Mouse (Mus musculus) CD4-positive, CD25-positive, alpha-beta regulatory T cell, adult 4 months (primary cell): Measurements from ENCODE around the gene Srrt. TPM values are rescaled to one million over a fixed set of nuclear protein-coding genes. Genes with fewer than 3 reads are reported as not detected.
"Not testable (repeated sequence)": the region's sequence is repeated elsewhere in the genome, so short reads cannot be mapped to it uniquely, and the experiment has no call there.

ENCODE experiments used
- ATAC-seq: one replicate; pipeline ENCODE4 v1.8.0; 2017
- polyA plus RNA-seq, 2 experiments: library from polyadenylated mRNA; unstranded; fragments of 100-300 nt; shearing (Covaris generic); gene quantifications; one replicate each; pipeline ENCODE4 v1.2.1; 2017

Srrt gene
- polyA plus RNA-seq, 2 experiments from 2014 or later: 60.2 to 63.7 TPM

DNA sequence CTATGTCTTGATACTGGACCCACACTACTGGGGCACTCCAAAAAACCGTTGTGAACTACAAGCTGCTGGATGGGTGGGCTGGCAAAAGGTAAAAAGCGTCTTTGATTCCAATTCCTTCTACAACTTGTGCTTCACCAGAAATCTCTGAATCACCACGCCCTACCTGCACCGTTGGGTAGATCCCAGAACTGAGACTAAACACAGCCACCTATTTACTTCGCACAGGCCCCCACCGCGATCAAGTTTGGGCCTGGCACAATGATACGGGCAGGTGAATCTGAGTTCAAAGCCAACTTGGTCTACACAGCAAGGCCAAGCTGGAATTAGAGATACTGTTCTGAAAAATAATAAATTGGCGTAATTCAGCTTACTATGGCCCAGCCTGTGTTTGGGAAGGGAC lies 12.2 kb downstream of the Srrt start:
- ATAC-seq: no peak

DNA sequence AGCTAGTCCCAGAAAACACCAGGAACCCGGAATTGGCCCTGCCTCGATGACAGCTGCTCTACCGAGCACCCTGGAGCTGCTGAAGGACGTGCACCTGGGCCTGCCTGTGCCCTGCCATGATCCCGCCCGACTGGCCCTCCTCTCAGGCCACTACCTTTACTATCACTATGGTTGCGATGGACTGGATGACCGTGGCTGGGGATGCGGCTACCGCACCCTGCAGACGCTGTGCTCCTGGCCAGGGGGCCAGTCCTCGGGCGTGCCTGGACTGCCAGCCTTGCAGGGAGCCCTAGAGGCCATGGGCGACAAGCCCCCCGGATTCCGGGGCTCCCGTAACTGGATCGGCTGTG lies 12.8 kb downstream of the Srrt start:
- peak; percentile 24 for ATAC-seq

DNA sequence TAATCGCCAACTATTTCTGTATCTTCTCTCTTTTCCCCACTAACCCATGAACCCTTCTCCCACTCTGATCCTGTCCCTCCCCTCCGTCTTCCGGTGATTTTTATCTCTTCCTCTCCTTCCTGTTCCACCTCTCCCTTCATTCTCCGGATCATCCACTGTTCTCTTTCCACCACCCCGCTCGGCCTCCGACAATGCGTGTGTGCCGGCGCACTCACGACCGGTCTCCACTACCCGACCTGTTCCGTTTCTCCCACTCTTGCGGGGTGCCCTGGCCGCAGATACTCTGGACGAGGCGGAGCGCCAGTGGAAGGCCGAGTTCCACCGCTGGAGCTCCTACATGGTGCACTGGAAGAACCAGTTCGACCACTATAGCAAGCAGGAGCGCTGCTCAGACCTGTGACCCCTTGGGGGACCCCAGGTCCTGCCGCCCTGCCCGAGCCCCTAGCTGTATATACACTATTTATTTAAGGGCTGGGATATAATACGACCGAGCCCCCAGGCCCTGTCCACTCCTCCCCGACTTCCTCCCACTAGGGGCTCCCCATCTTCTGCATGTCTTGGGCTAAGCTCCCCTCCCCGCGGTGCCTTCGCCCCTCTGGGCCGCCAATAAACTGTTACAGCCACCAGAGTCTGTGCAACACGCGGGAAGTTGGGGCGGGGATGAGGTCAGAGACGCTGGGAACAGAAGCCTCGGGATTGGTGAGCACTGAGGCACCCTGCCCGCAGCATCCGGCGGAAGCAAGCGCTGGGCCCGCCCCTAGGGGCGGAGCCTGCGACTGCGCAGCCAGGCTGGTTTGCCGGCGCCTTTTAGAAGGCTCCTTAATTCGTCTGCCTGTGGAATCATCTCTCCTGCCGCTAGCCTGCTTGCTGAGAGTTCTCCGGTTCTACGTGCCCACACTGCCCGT lies 13.4 kb downstream of the Srrt start, which contains the start of gene Ufsp1:
Gene Ufsp1, plus strand, starts transcription at position 791 of the 905 bp plus-strand sequence.
- ATAC-seq: peak; percentile 96

DNA sequence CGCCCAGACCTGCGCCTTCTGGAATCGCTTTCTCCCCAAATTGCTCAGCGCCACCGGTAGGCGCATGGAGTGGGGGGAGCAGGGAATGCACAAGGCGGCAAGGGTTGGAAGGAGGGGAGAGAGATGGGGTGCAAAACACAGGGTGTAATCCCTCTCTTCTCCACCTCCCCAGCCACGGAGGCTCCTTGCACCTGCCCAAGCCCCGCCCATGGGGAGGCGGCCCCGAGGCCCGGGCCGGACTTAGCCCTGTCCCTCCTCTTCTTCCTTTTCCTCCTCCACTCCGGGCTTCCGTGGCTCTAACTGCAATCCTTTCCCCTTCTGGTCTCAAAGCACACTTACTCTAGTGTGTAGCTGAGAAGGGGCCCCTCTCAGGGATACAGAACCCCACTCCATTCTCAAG lies 14.2 kb downstream of the Srrt start:
- peak; percentile 22 for ATAC-seq

DNA sequence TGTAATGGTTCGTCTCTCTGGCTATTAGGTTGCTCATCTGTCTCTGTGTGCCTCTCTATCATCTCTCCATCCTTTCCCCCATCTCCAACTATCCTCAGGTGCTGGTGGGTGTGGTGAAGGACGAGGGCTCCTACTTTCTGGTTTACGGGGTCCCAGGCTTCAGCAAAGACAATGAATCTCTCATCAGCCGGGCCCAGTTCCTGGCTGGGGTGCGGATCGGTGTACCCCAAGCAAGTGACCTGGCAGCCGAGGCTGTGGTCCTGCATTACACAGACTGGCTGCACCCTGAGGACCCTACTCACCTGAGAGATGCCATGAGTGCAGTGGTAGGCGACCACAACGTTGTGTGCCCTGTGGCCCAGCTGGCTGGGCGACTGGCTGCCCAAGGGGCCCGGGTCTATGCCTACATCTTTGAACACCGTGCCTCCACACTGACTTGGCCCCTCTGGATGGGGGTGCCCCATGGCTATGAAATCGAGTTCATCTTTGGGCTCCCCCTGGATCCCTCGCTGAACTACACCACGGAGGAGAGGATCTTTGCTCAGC lies 16.0 kb downstream of the Srrt start:
- ATAC-seq: no peak

DNA sequence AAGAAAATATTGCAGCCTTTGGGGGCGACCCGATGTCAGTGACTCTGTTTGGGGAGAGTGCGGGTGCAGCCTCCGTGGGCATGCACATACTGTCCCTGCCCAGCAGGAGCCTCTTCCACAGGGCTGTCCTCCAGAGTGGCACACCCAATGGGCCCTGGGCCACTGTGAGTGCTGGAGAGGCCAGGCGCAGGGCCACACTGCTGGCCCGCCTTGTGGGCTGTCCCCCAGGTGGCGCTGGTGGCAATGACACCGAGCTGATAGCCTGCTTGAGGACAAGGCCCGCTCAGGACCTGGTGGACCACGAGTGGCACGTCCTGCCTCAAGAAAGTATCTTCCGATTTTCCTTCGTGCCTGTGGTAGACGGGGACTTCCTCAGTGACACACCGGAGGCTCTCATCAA lies 16.8 kb downstream of the Srrt start:
- ATAC-seq: no peak

DNA sequence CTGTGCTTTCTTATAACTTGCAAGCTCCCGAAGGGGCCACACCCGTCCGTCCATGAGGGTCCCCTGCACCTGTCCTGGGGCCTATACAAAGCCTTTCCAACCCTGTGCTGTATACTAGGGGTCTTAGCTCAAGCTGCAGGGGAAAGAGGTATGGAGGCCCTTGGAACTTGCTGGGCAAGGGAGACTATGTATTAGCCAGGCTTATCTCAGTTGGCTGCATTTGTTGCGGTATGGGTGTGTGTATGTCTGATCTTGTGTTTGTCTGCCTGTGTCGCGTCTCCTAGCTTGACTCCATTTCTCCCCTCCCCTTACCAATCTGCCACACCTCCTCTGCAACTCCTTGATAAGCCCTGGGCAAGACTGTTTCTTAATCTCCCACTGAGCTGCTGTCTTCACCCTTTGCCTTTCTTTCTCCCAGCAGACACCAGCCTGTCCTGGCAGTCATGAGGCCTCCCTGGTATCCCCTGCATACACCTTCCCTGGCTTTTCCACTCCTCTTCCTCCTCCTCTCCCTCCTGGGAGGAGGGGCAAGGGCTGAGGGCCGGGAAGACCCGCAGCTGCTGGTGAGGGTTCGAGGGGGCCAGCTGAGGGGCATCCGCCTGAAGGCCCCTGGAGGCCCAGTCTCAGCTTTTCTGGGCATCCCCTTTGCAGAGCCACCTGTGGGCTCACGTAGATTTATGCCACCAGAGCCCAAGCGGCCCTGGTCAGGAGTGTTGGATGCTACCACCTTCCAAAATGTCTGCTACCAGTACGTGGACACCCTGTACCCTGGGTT lies 17.7 kb downstream of the Srrt start:
- ATAC-seq: no peak

DNA sequence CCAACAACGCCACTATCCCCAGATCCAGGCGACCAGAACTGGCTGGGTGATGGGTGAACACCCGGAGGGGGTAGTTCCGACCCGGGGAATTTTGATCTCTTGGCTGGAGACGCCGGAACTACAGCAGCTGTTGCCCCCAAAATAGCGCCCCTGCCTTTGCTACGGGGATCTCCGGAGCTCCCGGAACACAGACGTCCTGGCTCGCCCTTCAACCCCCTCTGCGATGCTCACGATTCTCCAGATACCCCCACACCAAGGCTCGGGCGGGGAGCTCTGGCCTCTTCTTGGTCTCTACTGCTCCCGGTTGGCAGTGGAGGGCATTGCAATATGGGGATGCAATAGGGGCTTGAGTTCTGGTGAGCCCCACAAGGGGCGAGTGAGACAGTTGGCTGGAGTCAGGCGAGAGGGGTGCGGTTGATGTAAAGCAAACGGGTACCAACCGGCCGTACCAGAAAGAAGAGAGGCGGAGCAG lies 18.4 kb downstream of the Srrt start:
- ATAC-seq: no peak

DNA sequence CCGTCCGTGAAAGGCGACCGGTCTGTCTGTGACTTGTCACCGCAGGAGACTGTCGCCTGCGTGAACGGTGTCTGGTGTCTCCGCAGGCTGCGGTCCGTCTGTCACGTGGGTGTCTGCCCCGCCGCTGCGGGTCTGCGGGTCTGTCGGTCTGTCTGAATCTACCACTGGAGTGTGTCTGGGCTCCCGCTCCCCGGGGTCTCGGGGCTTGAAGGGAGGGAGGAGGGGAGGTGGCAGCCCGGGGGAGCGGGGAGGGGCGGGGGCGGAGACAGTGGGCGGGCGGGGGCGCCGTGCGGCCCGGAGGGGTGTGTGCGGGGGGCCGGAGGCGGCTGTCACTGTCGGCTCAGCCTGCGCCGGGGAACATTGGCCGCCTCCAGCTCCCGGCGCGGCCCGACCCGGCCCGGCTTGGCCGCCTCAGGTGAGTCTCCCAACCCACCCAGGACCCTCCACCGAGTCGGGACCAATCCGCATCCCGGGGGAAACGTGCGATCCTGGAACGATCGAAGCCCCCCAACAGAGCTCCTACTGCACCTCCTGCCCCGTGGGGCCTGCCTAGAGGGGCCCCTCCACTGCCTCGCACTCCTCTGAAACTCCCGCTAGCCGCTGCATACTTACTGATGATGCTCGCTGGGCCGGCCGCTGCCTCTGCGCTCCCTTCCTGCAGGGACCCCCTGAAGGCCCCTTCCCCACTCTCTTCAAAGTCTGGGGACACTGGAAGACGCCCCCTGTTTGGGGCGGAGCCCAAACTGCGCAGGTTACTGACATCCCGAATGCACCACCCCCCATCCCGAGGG lies 19.3 kb downstream of the Srrt start:
- ATAC-seq: no peak

DNA sequence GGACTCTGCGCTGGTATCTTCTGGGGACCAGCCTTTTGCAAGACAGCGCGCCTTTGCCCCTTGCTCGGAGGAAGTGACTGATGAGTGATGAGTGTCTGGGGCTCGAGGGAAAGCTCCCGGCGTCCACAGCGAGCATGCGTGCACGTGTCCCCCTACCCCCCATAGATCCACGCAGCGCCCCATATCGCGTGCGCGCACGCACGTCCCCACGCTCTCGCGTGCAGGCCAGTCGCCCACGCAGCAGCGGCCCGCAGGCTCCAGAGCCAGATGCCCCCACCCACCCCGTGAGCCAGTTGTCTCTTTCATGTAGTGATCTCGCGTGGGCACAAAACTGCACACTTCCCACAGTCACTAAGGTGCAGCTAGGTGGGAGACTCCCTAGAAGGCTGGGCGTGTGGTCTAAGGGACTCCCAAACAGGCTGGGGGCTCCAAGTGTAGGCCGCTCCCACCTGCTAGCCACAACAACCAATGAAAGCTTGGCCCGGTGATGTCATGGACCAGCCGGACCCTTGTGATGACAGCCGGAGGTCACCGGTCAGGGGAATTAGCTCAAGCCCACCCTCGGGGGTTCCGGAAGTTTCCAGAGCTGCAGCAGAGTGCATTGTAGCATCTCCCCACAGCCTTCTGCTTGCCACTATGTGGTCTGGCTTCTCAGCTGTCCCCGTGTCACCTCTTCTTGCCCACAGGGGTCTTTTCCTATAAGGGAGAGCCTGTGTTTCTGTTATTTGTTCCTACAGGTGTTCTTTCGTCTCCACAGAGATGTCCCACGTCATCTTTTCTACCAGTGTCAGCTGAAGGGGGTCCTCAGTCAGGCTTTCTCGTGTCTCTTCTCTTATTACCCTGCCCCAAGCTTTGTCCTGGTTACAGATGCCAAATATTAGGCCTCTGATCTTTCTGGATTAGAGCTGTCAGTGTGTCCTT lies 20.2 kb downstream of the Srrt start, which contains the start of gene Ache:
Gene Ache, plus strand, starts transcription at position 488 of the 921 bp plus-strand sequence.
- peak; percentile 36 for ATAC-seq

DNA sequence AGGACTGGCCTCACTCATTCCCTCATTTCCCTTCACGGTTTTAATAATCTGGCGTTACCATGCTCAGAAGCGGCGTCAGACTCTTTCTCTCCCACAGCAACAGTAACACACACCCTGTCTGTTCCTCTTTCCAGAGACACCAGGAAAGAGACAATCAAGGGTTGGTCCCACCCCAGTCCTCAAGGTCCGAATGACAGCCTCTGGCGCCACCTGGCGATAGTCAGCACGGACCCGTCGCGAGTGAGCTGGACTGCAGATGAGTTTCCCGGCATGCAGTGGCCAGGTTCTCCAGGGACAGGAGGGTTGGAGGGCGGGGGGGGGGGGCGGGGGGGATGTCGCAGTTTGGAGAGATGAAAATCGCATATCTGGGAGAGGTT lies 20.8 kb downstream of the Srrt start:
- peak; percentile 36 for ATAC-seq

DNA sequence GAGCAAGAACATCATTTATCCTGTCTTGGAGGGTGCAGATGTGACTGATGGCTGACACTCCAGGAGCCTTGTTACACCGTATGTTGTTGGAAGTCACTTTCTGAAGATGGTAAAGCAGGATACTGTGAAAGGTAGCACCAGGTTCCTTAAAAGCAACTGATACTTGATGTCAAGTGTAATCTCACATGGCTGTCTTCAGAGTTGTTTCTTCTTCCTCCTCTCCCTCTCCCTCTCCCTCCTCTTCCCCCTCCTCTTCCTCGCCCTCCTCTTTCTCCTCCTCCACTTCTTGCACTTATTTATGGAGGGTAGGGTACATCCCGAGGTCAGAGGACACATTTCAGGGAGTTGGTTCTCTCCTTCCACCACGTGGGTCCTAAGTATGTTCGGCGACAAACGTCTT lies 21.5 kb downstream of the Srrt start:
- no peak for ATAC-seq

DNA sequence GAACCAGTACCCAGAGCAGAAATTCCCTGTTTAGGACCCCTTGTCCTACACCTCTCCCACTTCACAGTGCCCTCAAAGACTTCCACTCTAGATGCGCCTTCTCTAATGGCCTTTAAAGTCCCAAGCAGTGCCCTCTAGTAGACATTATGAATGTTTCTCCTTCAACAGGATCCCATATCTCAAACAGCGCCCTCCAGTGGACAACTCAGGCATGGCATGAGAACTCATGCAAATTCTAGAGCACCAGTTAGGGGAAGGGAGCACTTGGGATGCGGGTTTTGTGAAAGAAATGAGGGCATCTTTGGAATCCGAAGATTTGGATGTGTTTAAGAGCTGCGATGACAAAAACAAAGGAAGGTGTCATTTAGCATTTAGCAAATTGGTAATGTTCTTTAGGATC lies 22.4 kb downstream of the Srrt start:
- no peak for ATAC-seq

DNA sequence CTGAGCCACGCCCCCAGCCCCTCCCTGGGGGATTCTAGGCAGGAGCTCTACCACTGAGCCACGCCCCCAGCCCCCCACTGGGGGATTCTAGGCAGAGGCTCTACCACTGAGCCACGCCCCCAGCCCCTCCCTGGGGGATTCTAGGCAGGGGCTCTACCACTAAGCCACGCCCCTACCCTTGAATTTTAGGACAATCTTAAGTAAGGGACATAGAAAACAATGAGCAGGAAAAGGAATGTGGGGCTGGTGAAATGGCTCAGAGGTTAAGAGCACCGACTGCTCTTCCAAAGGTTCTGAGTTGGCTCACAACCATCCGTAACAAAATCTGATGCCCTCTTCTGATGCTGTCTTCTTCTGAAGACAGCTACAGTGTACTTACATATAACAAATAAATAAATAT lies 23.1 kb downstream of the Srrt start:
- ATAC-seq: not testable (repeated sequence)

DNA sequence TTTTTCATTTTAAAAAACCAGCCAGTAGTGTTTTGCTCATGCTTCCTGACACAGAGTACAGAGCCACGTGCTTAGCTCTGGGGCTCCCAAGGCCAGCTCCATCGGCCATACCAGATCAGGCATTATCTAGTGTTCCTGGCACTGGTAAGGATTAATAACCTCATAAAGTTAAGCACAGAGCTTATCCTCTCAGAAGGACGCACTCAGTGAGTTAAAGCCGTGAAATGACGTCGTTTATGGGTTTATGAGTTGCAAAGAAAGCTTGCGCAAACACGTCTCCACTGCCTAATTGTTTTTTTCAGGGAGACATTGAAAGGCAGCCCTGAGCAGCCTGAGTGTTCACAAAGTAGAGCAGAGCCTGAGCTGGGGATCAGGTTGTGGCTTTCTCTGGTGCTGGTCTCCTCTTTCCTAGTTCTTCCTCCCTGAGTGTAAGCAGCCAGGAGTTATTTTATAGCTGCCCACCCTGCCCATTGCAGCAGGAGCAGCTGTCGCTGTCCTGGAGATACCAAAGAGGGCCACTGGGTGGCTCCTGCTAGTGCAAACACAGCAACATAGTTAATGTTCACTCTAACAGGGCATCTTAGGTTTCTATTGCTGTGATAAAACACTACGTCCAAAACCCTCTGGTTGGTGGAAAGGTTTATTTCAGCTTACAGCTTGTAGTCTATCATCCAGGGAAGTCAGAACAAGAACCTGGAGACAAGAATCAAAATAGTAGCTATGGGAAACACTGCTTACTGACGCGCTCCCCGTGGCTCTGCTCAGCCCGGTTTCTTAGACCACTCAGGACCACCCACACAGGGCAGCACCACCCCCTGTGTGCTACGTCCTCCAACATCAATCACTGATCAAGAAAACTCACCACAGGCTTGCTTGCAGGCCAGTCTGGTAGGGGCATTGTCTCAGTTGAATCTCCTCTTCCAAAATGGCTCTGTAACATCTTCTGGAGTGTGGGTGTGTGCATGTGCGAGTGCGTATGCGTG lies 29.8 kb downstream of the Srrt start:
- ATAC-seq: no peak

DNA sequence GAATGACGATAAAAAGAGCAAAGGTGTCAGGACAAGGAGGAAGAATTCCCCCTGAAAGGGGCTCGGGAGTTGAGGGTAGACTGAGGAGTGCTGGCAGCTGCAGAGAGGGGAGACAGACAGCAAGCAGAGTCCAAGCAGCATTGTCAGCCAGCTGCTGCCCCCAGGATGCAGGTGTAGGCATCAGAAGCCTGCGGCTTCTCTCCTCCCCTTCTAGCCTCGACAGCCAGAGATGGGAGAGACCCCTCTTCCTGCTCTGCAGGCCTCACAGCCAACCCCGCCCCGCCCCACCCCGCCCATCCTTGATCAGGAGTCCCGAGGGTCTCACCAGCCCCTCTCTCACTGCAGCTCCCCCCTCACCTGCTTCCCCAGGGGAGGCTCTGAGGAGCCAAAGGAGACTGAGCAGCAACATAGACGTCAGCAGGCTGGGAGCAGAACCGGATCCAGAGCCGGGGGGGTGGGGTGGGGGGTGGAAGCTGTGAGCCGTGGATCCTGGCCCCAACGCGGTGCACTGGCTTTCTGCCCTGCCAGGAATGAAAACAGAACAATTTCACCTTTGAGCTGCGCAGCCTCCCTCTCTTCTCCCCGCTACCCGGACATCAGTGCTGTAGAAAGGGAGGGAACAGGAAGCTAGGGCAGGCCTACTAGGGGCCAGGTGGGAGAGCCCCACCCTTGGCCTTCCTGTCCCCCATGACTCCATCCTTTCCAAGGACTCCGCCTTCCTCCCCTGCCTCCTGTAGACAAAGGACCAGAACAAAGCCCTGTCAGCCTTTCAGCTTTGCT lies 39.2 kb downstream of the Srrt start:
- ATAC-seq: peak; percentile 77

DNA sequence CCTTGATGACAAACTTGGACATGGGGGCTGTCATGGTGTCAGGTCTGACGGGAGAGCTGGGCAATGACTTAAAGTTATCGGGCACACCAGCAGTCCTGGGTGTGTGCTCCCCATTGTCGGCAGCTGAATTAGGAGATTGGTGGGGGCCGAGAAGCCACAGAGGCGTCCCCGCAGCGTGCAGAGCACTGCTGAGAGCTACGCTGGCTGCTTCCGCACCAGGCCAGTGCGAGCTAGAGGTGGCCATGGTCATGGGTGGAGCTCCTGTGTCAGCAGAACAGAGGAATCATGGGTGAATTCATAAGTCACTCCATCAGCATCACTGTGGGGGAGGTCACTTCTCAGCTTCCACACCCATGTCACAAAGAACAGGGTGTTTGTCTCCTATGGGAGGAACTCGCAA lies 42.7 kb downstream of the Srrt start:
- no peak for ATAC-seq

DNA sequence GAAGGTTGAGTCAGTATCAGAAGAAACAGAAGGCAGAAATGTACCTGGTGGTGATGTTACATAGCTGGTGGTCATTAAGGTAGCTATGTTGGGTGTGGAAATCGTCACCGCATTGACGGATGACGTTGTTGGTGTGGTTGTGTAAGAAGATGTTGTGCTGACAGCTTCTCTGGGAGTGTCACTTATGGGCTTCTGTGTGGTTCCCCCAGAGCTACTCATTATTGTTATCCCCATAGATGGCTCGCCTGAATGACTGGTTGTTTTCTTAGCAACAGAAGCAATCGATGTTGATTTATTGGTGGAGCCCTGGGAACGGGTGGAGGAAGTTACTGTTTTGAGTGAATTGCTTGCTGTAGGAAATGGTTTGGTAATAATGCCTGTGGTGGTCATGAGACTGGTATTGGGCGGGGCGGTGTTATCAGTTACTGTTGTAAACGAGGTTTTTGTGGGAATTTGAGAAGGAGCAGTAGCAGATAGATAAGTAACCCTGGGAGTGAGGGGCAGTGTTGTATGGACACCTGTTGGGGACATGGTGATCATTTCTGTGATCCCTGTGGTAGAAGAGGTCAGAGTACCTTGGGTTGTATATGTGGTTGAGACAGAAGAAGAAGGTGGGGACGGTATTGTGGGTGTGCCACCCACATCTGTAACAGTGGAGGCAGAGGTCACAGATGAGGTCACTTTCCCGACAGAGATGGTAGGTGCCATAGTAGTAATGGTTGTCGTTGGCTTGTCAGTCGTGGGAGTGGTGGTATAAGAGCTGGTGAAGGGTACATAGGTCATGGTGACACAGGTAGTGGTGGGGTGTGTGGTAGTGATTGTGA lies 43.4 kb downstream of the Srrt start:
- no peak for ATAC-seq
